Mouse (Mus musculus) retina, postnatal 7 days (tissue): Measurements from ENCODE around the gene Pm20d1.

ENCODE experiments used
- DNase-seq: peaks from one replicate; pipeline ENCODE4 v3.0.0-alpha.2; 2012; ENCODE audit warnings: low read depth, low spot score

Pm20d1 gene

GRCm38 (mm10) chr1:131828297-131829126 is 31.3 kb downstream of the Pm20d1 start:
- DNase-seq, result no peak

DNA sequence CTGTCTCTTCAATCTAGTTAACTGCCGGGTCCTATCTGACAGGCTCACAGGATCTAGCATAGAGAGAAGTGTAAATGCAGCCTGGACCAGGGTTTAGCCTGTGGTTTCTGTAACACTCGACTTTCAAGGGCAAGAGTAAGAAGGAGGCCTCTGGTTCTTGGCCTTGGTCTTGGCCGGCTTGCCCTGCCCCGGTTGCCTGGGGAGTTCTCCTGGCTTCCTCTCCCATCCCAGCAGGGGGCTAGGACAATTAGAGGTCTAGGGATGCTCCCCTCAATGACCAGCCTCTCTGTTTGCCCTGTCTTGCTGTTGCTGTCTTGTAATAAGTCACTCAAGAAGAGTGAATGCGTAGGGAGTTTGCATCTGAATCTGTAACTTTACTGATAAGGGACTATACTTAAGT is 32.1 kb downstream of the Pm20d1 start:
- DNase-seq, result no peak

DNA sequence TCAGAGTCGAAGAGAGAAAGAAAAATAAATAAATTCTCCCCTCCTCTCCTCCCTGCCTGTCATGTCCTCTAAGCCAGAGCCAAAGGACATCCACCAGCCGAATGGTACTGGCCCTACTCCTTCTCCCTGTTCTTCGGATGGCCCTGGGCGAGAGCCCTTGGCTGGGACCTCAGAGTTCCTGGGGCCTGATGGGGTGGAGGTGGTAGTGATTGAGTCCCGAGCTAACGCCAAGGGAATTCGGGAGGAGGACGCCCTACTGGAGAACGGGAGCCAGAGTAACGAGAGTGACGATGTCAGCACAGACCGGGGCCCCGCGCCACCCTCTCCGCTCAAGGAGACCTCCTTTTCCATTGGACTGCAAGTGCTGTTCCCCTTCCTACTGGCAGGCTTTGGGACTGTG is 33.4 kb downstream of the Pm20d1 start:
- no peak for DNase-seq

DNA sequence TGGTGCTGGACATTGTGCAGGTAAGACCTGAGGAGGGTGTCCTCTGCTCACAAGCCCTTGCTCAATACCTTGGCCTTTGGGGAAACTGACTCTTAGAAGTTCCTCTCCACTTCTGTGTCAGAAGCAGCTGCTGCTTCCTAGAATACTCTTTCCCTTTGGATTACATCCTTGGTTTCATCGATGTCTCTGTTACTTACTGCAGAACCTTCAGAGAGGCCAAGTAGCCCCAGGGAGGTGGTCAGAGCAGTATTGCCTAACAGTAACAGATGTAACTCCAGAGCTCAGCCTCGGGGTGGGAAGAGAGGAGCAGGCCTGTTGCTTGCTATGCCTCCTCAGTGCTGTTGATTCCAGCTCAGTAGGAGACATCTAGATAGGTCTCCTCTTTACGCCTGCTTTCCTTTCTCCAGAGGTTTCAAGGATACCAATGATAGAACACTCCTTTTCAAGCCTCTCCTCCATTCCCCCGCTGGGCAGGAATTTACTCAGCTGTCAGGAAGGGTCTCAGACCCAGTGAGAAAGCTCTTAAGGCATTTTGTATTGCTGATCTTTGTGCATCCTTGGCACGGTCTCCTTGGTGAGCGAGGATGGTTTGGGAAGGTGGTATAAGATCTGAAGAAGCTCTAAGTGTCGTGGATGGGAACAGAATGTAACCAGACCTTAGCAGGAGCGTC is 33.9 kb downstream of the Pm20d1 start:
- no peak for DNase-seq

- no peak for DNase-seq
These were observed 39.9 kb downstream of the Pm20d1 start for GRCm38 (mm10) chr1:131837035-131837434.

- DNase-seq, result no peak
These were observed 41.4 kb downstream of the Pm20d1 start for GRCm38 (mm10) chr1:131838542-131838941.

GRCm38 (mm10) chr1:131839279-131839678 is 42.1 kb downstream of the Pm20d1 start:
- no peak for DNase-seq

DNA sequence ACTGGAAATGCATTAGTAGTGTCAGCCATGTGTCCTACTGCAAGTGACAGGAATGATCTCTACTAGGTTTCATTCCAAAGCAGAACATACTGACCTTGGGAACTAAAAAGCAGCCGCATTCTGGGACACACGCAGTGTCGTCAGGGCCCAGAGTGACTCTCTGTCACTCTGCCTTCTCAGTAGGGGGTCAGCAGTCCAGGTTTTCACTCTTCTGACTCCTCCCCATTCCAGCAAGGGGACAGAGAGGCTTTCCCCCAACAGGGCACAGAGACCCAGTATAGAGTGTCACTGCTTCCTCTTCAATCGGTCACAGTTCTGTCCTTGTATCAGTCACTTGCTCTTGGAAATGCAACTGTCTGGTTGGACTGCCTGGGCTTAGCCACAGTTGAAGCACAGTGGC is 45.0 kb downstream of the Pm20d1 start:
- no peak for DNase-seq

DNA sequence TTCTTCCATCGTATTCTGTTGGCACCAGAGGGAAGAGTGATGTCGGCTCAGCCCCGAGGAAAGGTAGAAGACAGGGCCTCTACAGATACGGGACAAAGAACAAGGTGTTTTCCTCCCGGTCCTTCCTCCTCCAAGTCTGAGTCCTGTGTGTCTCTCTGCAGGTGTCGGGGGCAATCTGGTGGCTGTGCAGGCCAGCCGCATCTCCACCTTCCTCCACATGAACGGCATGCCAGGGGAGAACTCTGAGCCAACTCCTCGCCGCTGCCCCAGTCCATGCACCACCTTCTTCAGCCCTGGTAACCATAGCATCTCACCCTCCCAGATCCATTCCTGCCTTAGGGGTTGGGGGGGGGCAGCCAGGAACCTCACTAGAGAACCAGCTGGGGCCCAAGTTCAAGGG is 46.6 kb downstream of the Pm20d1 start:
- no peak for DNase-seq

DNA sequence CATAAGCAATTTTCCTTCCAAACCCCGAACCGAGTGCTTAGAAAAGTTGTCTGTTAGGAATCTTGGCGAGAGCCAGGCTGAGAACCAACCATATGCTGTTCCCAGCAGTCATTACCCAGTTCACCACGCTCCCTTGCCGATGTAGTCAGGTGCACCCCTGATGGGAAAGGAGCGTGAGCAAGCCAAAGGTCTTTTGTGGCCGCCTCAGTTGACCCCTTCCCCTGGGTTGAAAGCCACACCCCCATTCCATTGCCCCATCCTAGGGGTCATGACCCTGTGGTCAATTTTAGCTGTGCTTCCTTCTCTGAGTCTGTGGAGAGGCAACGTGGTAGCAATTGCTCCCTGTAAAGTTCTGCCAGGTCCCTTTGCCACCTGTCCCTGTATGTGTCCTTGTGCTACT is 47.7 kb downstream of the Pm20d1 start:
- DNase-seq, result no peak

DNA sequence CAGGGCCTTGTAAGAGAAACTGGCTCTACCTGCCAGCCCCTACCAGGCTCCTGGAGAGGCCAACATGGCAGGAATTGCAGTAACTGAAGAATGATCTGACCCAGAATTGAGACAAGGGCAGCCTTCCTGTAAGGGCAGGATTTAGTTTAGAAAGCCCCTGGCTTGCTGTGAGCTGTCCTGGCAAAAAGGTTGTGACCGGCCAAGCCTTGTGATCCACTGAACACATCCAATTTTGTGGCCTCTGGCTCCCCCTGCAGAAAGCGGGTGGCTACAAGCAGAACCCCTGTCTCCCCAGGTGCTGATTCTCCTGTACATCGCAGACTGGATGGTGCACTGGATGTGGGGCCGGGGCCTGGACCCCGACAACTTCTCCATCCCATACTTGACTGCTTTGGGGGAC is 49.1 kb downstream of the Pm20d1 start:
- DNase-seq, result peak; percentile 5

DNA sequence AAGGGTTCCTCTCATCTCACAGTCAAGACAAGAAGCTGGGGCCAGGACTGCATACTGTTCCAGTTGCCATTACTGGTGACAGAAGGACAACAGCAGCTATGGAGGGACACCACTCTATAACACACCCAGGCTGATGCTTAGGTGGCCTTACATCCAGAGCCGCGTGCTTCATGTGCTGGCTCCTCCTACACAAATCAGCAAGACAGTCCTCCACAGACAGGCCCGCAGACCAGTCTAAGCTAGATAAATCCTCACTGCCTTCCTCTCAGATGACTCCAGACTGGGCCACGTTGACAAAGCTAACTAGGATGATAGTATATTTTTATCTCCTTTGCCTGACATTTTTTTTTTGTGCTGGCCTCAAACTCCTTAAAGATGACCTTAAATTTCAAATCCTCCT is 64.6 kb downstream of the Pm20d1 start:
- no peak for DNase-seq

DNA sequence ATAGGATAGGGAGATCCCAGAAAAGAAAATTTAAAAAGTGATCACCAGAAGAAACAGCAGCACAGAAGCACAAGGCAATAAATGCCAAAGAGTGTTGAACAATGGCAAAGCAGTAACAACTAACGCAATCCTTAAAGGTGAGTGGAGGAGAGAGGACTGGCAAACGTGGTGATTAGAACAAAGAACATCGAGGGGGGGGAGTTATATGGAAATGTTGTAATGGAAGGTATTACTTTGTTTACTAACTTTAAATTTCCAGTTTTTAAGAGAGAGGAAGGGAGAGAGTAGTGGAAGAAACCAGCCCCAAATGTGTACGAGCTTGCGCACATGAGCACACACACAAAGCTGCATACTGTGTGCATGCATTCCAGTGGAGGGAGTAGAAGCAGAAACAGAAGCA is 68.4 kb downstream of the Pm20d1 start:
- DNase-seq, result no peak

- no peak for DNase-seq
These were observed 69.3 kb downstream of the Pm20d1 start for GRCm38 (mm10) chr1:131866304-131866999.

- peak; percentile 77 for DNase-seq
These were observed 70.1 kb downstream of the Pm20d1 start, which contains the start of gene Rab29 for GRCm38 (mm10) chr1:131867093-131867945. Rab29 (plus strand) TSS chr1:131867224.

DNA sequence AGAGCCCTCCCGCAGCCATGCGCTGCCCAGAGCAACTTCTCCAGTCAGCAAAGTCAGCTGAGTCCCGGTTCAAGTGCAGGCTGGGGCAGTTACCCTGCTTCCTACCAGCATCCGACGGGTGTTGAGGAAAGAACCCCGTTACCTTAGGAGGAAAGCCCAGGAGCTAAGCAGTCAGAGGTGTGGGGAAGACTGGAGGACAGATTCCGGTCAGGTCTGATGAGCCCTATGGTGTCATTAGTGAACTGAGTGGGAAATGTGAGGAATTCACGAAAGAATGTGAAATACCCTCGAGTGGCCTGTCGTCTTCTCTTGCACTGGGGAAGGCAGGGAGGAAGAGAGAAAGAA is 70.7 kb downstream of the Pm20d1 start:
- no peak for DNase-seq

- DNase-seq, result no peak
These were observed 72.4 kb downstream of the Pm20d1 start for GRCm38 (mm10) chr1:131869561-131869960.
